Mouse (Mus musculus) adipose tissue, adult 10 weeks (tissue): ENCODE measurements around the gene Zfp128. TPM values are rescaled to one million over a fixed set of nuclear protein-coding genes. Genes with fewer than 3 reads are reported as not detected.

Experiments
- polyA plus RNA-seq: library from polyadenylated mRNA; stranded (reverse); fragments of 350-450 nt; fragmentation: Illumina TruSeq; extraction: RNeasy Lipid Tissue Mini Kit (QIAGEN cat#74804); gene quantifications from one replicate; pipeline ENCODE4 v1.2.3, GENCODE M21; 2014; ENCODE audit warnings: low read depth, low replicate concordance

Zfp128 gene
- polyA plus RNA-seq: 3.2 TPM

DNA sequence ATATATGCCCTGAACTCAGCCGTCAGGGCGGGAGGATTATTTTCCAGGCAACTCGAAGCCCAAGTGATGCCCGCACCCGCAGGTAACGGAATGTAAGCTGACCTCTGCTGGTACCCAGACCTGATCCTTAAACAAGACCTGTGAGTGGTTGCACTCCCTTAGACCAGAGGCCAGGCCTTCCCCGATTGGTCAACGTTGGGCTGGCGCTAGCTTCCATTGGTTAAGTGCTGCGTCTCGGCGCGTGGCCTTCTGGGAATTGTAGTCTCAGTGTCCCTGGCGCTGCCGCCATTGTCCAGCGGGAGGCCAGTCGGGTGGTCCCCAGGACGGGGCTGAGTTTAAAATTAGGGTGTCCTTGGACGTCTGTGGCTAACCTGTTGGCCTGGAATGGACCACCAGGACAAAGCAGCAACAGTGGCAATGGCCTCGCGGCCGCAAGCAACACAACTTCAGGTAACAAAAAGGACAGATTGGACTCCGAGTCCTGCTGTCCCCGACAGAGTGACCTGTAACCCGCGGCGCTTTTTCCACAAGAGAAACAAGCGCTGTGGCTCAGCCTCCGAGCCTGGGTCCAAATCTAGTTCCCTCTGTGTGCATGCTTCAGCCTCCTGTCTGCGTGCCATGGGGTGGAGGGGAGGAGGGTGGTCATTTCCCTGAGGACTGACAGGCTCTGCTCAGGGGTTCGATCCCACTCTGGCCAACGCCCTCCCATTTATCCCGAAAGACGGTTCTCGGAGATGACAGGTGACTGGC, at the start of gene Zfp128:
Gene Zfp128 (plus strand): TSS at position 267 of the 750 bp plus-strand sequence.

DNA sequence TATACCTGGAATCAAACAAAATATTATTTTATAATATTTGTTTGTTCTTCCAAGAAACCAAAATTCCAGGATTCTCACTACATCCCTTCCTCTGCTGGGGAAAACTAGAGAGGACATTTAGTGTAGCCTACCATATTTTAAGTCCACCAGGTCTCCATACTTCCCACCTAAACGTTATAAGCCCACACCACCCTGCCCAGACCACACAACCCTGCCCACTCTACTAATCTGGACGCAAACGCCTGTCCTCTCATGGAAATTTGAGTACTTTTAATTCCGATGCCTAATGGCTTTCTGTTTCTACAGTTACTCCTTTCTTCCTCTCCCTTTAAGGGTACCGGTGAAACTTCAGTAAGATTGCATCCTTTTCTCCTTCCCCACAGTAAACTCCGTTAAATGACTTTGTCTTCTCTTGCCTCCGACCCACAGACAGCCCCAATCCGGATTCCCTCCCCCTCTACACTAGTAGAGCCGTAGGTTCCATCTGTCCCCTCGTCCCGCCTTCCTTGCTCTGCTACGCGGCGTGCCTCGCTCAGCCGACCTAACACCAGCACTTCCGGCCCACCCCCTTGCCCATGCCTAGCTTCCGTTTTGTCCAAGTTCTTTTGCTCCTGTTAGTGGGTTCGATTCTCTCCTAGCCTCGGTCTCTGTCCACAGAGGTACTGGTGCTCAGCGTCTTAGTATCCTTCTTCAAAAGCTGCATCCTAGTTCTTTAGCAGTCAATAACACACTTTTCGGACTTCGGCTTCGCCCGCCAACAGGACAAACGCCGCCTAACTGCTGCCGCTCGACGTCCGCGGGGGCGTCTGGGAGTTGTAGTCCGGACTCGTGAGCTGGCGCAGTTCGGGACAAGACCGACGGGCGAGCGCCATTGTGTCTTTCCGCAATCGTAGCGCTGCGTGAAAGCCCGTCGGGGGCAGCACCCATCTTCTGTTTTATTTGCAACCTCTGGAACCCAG, 46.5 kb upstream of the Zfp128 start, which contains the start of gene Zfp110:
Gene Zfp110 (plus strand): TSS at position 600 of the 959 bp plus-strand sequence.

DNA sequence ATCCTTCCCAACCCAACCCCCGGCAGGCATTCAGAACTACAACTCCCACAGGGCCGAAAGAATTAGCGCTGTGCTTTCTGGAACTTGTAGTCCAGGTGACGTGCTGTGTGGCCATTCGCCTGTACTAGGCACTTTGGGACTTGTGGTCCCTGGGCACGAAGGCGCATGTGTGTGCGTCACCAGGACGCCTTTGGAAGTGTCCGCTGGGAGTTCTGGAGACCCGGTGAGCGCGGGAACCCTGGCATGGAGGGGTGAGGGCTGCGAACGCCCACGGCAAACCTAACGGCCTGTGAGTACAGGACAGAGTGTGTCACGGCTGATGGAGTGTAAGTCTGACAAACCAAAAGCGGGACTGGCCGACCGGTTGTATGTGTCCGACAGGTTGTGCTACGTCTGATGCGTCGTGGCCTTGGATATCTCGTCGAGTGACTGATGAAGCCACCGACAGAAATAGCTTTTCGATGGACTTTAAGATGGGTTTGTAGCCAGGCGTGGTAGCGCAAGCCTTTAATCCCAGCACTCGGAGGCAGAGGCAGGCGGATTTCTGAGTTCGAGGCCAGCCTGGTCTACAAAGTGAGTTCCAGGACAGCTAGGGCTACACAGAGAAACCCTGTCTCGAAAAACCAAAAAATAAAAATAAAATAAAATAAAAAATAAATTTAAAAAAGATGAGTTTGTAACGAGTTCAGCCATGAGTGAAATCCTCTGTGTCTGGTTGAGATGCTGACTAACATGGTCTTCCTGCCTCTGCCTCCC, 16.9 kb downstream of the Zfp128 start, which contains the start of gene Zscan22:
Gene Zscan22 (plus strand): TSS at position 161 of the 756 bp plus-strand sequence.

DNA sequence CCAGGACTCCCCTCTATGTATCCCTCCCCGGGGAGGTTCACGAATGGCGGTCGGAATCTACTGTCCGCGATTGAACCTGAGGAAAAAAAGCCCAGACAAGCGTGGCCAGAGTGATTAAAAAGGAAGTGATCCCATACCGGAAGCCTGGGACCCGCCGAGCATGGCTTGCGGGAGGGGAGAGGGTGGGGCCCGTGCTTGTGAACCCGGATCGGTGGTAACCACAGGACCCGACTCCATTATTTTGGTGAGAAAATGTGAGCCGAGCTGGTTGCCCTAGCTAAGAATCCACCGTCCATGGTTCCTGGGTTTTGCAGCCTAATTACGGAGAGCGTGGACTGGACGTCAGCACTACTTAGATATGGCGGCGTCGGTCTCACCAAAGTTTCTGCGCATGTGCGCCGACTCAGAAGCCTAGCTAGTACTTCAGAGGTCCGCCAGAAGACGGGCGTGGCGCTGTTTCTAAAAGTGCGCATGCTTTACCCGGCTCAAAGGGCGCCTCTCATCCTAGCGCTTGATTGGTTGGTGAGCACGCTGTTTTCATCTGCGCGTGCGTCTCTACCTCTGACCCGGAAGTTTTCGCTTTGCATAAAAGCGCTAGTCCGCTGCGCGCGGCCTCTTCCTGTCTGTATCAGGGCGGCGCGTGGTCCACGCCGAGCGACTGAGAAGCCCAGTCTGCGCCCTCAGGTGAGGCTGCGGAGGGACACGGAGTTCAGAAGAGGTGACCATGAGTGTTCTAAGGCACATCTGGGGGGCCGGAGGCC, 40.9 kb downstream of the Zfp128 start, which contains the start of gene Rps5:
Gene Rps5 (plus strand): TSS at position 586 of the 761 bp plus-strand sequence.

DNA sequence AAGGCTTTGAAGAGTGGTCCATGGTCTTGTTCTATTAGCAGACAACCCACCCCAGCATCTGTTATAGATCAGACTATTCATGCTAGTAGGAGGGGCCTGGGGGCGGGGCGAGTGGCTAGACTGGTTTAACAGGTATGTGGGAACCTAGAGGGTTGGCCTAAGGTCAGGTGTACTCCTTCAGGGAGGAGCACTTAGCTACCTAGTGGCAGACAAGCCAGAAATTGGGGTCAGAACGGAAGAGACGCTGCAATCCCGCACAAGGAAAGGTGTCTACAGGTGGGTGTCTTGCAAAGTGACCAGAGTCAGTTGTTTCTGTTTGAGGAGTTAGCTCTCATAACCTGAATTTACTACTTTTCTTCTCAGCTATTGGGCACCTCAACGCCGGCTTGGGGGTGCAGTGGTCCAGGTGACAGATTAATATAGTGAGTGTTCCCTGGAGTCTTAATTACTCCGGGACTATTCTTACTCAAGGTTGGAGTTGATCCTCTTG, 46.3 kb downstream of the Zfp128 start, which contains the start of gene Rnf225:
Gene Rnf225 (plus strand): TSS at position 226 of the 490 bp plus-strand sequence.

Other genes starting within 250 kb of the Zfp128 start
- not detected for gene Vmn2r54, start 240.9 kb upstream of the Zfp128 start, polyA plus RNA-seq
- not detected for gene Vmn2r55, start 196.2 kb upstream of the Zfp128 start, polyA plus RNA-seq
- not detected for gene Vmn2r56, start 146.2 kb upstream of the Zfp128 start, polyA plus RNA-seq
- 7.2 TPM for gene Zscan18, start 77.5 kb upstream of the Zfp128 start, polyA plus RNA-seq
- 10.0 TPM for gene Zfp329, start 62.3 kb upstream of the Zfp128 start, polyA plus RNA-seq
- gene Zfp110, start 46.4 kb upstream of the Zfp128 start, polyA plus RNA-seq: 29.2 TPM
- gene Zscan22, start 16.6 kb downstream of the Zfp128 start, polyA plus RNA-seq: 9.7 TPM
- gene Rps5, start 41.1 kb downstream of the Zfp128 start, polyA plus RNA-seq: 1,193 TPM
- gene Rnf225, start 46.2 kb downstream of the Zfp128 start, polyA plus RNA-seq: 2.3 TPM
- 6.8 TPM for gene Zfp324, start 84.7 kb downstream of the Zfp128 start, polyA plus RNA-seq
- 9.2 TPM for gene Zfp446, start 96.7 kb downstream of the Zfp128 start, polyA plus RNA-seq
- not detected for gene Slc27a5, start 117.0 kb downstream of the Zfp128 start, polyA plus RNA-seq
- 177 TPM for gene Trim28, start 117.9 kb downstream of the Zfp128 start, polyA plus RNA-seq
- gene Zbtb45, start 128.9 kb downstream of the Zfp128 start, polyA plus RNA-seq: 11.0 TPM
- 207 TPM for gene Chmp2a, start 153.6 kb downstream of the Zfp128 start, polyA plus RNA-seq
- 155 TPM for gene Ube2m, start 157.1 kb downstream of the Zfp128 start, polyA plus RNA-seq
- 3.6 TPM for gene Mzf1, start 173.6 kb downstream of the Zfp128 start, polyA plus RNA-seq
- gene Vmn1r85, start 214.0 kb downstream of the Zfp128 start, polyA plus RNA-seq: not detected
- not detected for gene Vmn1r86, start 238.7 kb downstream of the Zfp128 start, polyA plus RNA-seq